Mouse (Mus musculus): ENCODE results near the gene Itgal.

DNA sequence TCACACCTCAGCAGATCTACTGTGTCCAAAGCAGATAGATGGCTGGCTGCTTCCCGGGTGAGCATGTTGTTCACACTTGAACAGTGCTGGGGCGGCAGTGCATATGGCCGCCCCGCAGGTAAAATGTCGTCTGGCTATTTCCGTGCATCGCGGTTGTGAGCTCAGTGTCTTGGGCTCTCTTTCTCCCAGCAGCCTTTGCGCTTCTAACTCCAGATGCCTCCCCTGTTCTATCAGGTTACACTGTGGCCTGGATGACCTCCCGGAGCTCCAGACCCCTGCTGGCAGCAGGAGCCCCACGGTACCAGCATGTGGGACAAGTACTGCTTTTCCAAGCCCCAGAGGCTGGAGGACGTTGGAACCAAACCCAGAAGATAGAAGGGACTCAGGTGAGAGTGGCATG is 13.9 kb downstream of the Itgal start:
- TF ChIP-seq CTCF (IDR thresholded peaks at IDR 0.05; ENCODE audit: extremely low read depth, insufficient read depth, low read length) (no peak), POLR2A (IDR thresholded peaks at IDR 0.05; ENCODE audit: extremely low read depth, insufficient read depth, low read length) (no peak)
